Mouse (Mus musculus) ES-E14 (cell line): ENCODE measurements around the gene Iqgap3. TPM values are rescaled to one million over a fixed set of nuclear protein-coding genes. Genes with fewer than 3 reads are reported as not detected.

Experiments used
- DNase-seq: peaks from one replicate; pipeline ENCODE4 v3.0.0-alpha.2; 2013; ENCODE audit warnings: low read depth, low spot score
- H3K27ac ChIP-seq: 2 replicates; pipeline ENCODE4 v1.5.1; 2012; ENCODE audit warnings: low read depth, mild to moderate bottlenecking, low read length, moderate library complexity, mixed read lengths; ENCODE audit not compliant: poor library complexity, insufficient read depth, severe bottlenecking
- H3K36me3 ChIP-seq: 2 replicates; pipeline ENCODE4 v1.6.1; 2012; ENCODE audit warnings: mild to moderate bottlenecking, low read length, moderate library complexity, mixed read lengths; ENCODE audit not compliant: control insufficient read depth, poor library complexity, insufficient read depth, severe bottlenecking
- H3K4me1 ChIP-seq, 2 experiments: fragments of 150-350 bp in 1 of 2; sonication (generic) in 1 of 2; 2 replicates each; pipeline ENCODE4 v1.6.1; 2012; ENCODE audit warnings: low read length in 2 of 2, mild to moderate bottlenecking in 1 of 2, mixed read lengths in 1 of 2; ENCODE audit not compliant: control insufficient read depth in 2 of 2, insufficient read depth in 2 of 2, poor library complexity in 1 of 2
- H3K4me3 ChIP-seq, 2 experiments: fragments of 150-350 bp in 1 of 2; sonication (generic) in 1 of 2; 2 replicates each; pipeline ENCODE4 v1.5.1; 2012; ENCODE audit warnings: low read length in 2 of 2, low read depth in 1 of 2, mild to moderate bottlenecking in 1 of 2, mixed read lengths in 1 of 2; ENCODE audit not compliant: insufficient read depth in 1 of 2, poor library complexity in 1 of 2, severe bottlenecking in 1 of 2
- H3K9ac ChIP-seq: 2 replicates; pipeline ENCODE4 v1.6.1; 2012; ENCODE audit warnings: low read depth, mild to moderate bottlenecking, low read length, mixed read lengths; ENCODE audit not compliant: poor library complexity, insufficient read depth, severe bottlenecking
- H3K9me3 ChIP-seq: fragments of 150-350 bp; sonication (generic); 2 replicates; pipeline ENCODE4 v1.6.1; 2012; ENCODE audit warnings: low read depth, mild to moderate bottlenecking, low read length; ENCODE audit not compliant: control insufficient read depth, insufficient read depth
- CHD2 ChIP-seq: IDR thresholded peaks from 2 replicates; pipeline ENCODE4 v1.6.1; 2014; ENCODE audit warnings: mild to moderate bottlenecking, low read depth, low read length, inconsistent platforms
- HCFC1 ChIP-seq: IDR thresholded peaks from 2 replicates; pipeline ENCODE4 v1.6.1; 2012; ENCODE audit warnings: low read length, inconsistent platforms, borderline replicate concordance; ENCODE audit not compliant: insufficient read depth
- MAFK ChIP-seq: IDR thresholded peaks from 2 replicates; pipeline ENCODE4 v1.6.1; 2014; ENCODE audit warnings: mild to moderate bottlenecking, low read depth, low read length, inconsistent platforms; ENCODE audit not compliant: insufficient read depth
- ZC3H11A ChIP-seq: IDR thresholded peaks from 2 replicates; pipeline ENCODE4 v1.6.1; 2012; ENCODE audit warnings: low read depth, mild to moderate bottlenecking, inconsistent platforms, low read length, borderline replicate concordance
- ZNF384 ChIP-seq: IDR thresholded peaks from 2 replicates; pipeline ENCODE4 v1.6.1; 2012; ENCODE audit warnings: low read depth, low read length, inconsistent platforms
- in situ Hi-C, 2 experiments: fragments of 600-800 bp; cut with MboI; formaldehyde crosslinking; loops; one replicate each; pipeline ENCODE4 v1.15.1; 2025; ENCODE audit warnings: low sequenced_read_pairs in 2 of 2, inconsistent platforms in 1 of 2; ENCODE audit not compliant: unreplicated experiment in 2 of 2
- total RNA-seq: library from RNA; depleted of rRNA; stranded (reverse); fragments of 300-350 nt; gene quantifications from 2 replicates; pipeline ENCODE4 v1.2.3, GENCODE M21; 2012; rRNA removed

Gene Iqgap3
- total RNA-seq = 60.3 and 81.2 TPM in 2 replicates

- H3K27ac ChIP-seq = peak within 1 kb of the TSS; percentile 34; the same call in 1 of the 2 replicates
- H3K9ac ChIP-seq = peak within 1 kb of the TSS; percentile 86
- peaks cover 0 to 3% of the 10 kb centered on the region in 2 experiments; a peak in 1 of 4 replicates for H3K4me1 ChIP-seq
- in situ Hi-C loops = no loop called here
- H3K9me3 ChIP-seq = no peaks in the 10 kb centered on the region
- H3K36me3 ChIP-seq = peaks cover 9% of the 10 kb centered on the region
- peak within 1 kb of the TSS; percentile 83 to 88 for H3K4me3 ChIP-seq
- TF ChIP-seq CHD2 (0 out of 2 replicates have a peak, but pooled peaks have one; percentile 38), MAFK (no peak), HCFC1 (peak; percentile 93), ZNF384 (no peak), ZC3H11A (no peak)
- peak; percentile 79 for DNase-seq
Observed at GRCm38 (mm10) chr3:88081345-88082223, at the start of gene Iqgap3. Iqgap3 (plus strand) TSS chr3:88081971.

DNA sequence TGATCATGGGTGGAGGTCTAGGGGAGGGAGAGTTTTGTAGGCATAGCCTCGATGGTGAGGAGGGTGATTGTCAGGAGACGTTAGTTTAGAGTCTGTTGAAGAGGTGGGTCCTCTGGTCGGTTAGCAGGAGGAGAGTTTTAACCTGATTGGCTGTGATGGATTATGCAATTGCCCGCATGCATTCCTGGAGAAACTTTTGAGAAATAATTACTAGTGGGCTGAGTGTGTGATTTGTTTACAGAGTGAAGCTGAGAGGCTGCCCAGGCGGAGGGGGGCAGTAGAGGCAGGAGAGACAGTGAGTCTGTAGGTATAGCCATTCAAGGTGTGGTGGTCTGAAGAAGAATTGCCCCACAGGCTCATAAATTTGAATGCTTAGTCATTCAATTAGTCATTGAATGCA is 48.3 kb upstream of the Iqgap3 start:
- H3K36me3 ChIP-seq = no peaks in the 10 kb centered on the region
- H3K4me3 ChIP-seq = no peak overlapping the region
- H3K9me3 ChIP-seq = no peaks in the 10 kb centered on the region
- in situ Hi-C loops = no loop called here
- peaks cover 0 to 6% of the 10 kb centered on the region in 2 experiments; a peak in 1 of 4 replicates for H3K4me1 ChIP-seq
- no peak for TF ChIP-seq ZC3H11A
- 0 out of 2 replicates have a peak, but pooled peaks have one; percentile 10 for TF ChIP-seq MAFK
- TF ChIP-seq ZNF384 = no peak
- TF ChIP-seq CHD2 = no peak
- no peak overlapping the region for H3K9ac ChIP-seq
- no peak for DNase-seq
- H3K27ac ChIP-seq = no peak overlapping the region

- peaks cover 0 to 6% of the 10 kb centered on the region in 2 experiments; a peak in 1 of 4 replicates for H3K4me1 ChIP-seq
- in situ Hi-C loops = no loop called here
- no peaks in the 10 kb centered on the region for H3K9me3 ChIP-seq
- H3K9ac ChIP-seq = no peak overlapping the region
- no peak overlapping the region for H3K27ac ChIP-seq
- TF ChIP-seq ZNF384 (no peak), CHD2 (no peak), ZC3H11A (no peak), MAFK (no peak), HCFC1 (no peak)
- DNase-seq = no peak
- H3K36me3 ChIP-seq = no peaks in the 10 kb centered on the region
- H3K4me3 ChIP-seq = no peak overlapping the region
Observed at GRCm38 (mm10) chr3:88035561-88036293, 46.0 kb upstream of the Iqgap3 start.

DNA sequence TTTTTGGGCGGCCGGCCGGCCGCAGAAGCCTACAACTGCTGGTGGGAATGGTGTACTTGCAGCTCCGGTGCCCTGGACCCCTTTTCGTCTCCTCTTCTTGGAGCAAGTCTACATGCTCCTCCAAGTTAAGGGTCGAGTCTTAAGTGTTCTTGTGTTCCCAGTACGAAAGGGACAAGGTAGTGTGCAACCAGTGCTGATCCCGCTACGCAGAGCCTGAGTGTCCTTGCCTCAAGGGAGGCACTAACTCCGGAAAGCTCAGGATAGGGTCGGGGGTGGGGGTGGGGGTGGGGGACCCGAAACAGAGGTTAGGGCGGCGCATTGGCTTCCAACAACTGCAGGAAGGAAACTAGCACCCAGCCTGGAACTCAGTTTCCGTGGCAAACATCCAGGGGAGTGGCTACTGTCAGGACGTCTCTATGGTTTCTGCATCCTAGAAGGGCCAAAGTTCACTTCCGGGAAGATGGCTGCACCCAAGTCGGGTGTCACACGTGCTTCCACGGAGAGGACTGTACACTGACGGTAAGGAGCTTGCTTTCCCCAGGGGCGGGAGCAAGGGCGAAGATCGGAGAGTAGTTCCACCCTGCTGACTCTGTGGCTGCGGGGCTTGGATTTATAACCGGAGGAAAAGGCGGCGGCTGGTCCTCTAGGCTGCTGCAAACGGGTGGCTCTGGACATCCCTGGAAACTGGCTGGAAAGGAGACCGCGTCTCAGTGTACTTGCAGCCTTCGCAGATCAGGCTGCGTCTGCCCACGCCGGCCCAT is 38.9 kb upstream of the Iqgap3 start, which contains the start of gene Gpatch4:
Gpatch4 (plus strand) TSS at position 448 of the 761 bp plus-strand sequence.
- peak within 1 kb of the TSS; percentile 95 for H3K9ac ChIP-seq
- TF ChIP-seq HCFC1 (peak; percentile 81), MAFK (no peak)
- H3K4me3 ChIP-seq = peak within 1 kb of the TSS; percentile 97
- no peaks in the 10 kb centered on the region; a peak in 1 of 4 replicates for H3K4me1 ChIP-seq
- H3K27ac ChIP-seq = 0 out of 2 replicates have a peak within 1 kb of the TSS, but pooled peaks have one; percentile 39
- no peaks in the 10 kb centered on the region for H3K9me3 ChIP-seq
- DNase-seq = peak; percentile 93
- in situ Hi-C loops = no loop called here
- H3K36me3 ChIP-seq = 0 out of 2 replicates have a peak, but pooled peaks cover 2% of the 10 kb centered on the region
